Mouse (Mus musculus): ENCODE measurements around the gene Nvl.

The Nvl gene

DNA sequence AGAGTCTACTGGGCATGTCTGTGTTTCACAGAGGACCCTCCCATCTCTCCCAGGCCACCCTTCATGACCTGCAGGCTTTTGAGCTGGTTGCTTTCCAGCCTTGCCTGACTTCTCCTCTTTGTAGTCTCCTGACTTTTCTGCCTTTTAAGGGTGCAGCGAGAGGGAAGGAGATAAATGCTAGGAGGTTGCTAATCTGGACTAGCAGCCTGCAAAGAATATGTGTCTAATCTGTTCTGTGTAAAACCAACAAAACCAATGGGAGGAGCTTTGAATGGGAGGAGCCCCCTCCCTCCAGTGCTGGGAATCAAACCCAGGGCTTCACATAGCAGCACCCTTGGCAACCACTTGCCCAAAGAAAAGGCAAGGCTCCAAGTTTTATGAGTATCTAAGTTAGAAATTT, 75.7 kb downstream of the Nvl start:
- DNase-seq (ENCODE audit: low spot score in 2 of 2): no peak

GRCm38 (mm10) chr1:181064648-181065047, 79.4 kb downstream of the Nvl start:
- no peak for DNase-seq (ENCODE audit: low spot score in 2 of 2)

DNA sequence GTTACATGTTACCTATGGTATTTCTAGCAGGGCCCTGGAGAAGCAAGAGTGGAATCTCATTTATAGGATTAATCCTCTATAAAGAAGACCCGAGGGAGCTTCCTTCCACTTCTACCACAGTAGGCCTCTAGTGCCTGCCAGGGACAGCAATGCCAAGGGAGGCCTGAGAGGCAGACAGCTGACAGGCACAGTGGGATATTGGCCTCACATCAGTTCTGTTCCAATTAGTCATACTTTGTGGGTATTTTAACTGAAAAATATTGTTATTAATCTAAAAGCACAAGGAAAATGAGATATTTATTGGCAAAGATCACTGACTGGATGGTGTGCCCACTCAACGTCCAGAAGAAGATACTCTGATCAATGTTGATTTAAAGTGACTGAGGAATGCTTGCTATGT, 80.0 kb downstream of the Nvl start:
- no peak for DNase-seq (ENCODE audit: low spot score in 2 of 2)

DNA sequence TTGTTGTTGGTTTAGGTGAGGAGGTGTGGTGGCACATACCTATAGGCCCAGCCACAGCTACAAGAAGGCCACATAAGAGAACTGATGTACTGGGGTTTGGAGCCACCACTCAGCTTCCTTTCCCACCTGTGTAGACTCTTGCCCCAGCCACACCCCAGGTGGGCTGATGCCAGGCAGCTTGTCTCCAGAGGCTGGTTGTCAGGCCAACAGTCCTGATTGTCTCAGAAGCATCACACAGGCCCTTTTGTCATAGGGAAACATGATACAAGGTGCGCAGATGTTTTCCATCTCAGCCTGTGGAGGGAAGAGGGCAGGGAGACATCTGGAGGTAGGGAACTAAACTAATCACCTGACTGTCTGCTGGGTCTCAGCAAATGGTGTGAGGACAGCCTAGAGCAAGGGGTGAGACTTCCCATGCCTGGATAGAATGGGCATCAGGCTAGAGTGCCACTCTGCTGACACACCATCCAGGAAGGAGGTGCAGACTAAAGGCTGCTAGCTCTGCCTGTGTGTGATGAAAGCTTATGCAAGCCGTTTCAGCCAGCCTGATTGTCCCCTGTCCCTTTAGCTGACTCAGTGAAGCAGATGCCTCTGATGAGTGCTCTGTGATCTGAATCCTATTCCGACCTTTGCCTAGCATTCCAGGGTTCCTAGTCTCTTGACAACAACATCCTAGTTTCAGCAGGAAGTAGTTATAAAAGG, 82.1 kb downstream of the Nvl start:
- DNase-seq (ENCODE audit: low spot score in 2 of 2): no peak

GRCm38 (mm10) chr1:181052898-181053297, 91.1 kb downstream of the Nvl start:
- no peak for DNase-seq (ENCODE audit: low spot score in 2 of 2)

GRCm38 (mm10) chr1:181050937-181051336, 93.1 kb downstream of the Nvl start, which contains the start of gene 9130409I23Rik:
TSS of gene 9130409I23Rik (plus strand) at chr1:181051237.
- no peak for DNase-seq (ENCODE audit: low spot score in 2 of 2)

- no peak for DNase-seq (ENCODE audit: low spot score in 2 of 2)
These were observed 94.6 kb downstream of the Nvl start for GRCm38 (mm10) chr1:181049328-181049842.

DNA sequence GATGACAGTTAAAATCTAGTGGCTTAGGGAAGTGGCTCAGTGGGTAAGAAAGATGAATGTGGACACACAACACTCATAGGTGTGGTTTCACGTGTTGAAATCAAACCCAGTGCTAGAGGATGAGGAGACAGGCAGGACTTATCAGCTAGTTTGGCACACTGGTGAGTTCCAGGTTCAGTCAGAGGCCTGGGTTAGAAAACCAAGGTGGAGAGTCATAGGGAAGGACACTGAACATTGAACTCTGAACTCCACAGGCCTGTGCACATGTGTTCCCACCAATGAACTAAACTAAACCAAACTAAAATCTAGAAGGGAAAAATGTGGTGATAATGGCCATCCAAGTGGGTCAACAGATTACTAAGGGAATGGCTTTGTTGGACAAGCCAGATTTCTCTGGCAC, 96.5 kb downstream of the Nvl start:
- DNase-seq (ENCODE audit: low spot score in 2 of 2): no peak

DNA sequence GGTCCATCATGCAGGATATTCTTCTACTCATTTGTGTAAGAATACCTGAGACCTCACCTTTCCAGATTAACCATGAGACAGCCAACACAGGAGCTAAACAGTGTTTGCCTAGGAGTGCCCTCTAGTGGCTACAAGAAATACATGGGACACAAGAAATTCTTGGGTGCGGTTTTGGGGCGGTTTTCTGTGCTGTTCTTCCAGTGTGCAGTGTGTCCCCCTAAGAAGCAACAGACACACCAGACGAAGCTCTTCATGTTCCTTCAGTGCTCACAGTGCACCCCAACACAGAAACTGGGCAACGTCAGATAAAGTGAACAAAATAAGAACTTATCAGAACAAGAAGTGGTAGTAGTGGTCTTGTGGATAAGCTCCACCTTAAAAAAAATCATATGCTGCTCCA, 104.4 kb downstream of the Nvl start:
- DNase-seq (ENCODE audit: low spot score in 2 of 2): peak in 1 of 2 experiments; percentile 54

DNA sequence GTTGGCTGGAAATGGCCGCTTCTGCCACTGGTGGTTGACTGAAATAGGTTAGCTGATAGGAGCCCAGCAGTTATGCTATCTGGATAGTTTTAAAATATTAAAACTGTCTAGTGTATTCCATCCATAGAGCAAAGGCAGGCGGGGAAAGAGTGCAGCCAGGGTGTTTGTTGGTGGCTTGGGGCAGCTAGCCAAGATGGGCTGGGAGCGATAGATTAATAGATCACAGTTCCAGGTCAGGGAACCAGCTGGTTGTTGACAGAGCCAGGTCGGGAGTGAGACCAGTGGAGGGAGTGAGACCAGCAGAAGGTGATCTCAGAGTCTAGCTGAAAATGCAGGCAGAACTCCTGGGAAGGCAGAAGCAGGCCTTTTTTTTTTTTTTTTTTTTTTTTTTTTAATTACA, 106.4 kb downstream of the Nvl start:
- DNase-seq (ENCODE audit: low spot score in 2 of 2): no peak
